Mouse (Mus musculus) myocyte (in vitro differentiated cells): ENCODE data around the gene Npvf. TPM values are rescaled to one million over a fixed set of nuclear protein-coding genes. Genes with fewer than 3 reads are reported as not detected.

ENCODE experiments used
- H3K27me3 ChIP-seq: one replicate; pipeline ENCODE4 v1.6.1; 2011; ENCODE audit not compliant: control insufficient read depth, insufficient read depth, insufficient read length
- H3K36me3 ChIP-seq: one replicate; pipeline ENCODE4 v1.6.1; 2011; ENCODE audit not compliant: control insufficient read depth, insufficient read depth
- H3K4me2 ChIP-seq: one replicate; pipeline ENCODE4 v1.6.1; 2011; ENCODE audit warnings: low read depth, control low read depth
- H3K4me3 ChIP-seq: one replicate; pipeline ENCODE4 v1.5.1; 2011; ENCODE audit warnings: mild to moderate bottlenecking, control low read depth, moderate library complexity
- H3K79me2 ChIP-seq: one replicate; pipeline ENCODE4 v1.6.1; 2011; ENCODE audit not compliant: control insufficient read depth, insufficient read depth
- H3ac ChIP-seq: one replicate; pipeline ENCODE4 v1.6.1; 2011; ENCODE audit not compliant: control insufficient read depth, insufficient read length
- CEBPB ChIP-seq: IDR thresholded peaks from 2 replicates; pipeline ENCODE4 v1.6.1; 2011; ENCODE audit warnings: mild to moderate bottlenecking, moderate library complexity; ENCODE audit not compliant: poor library complexity, insufficient read depth, severe bottlenecking
- E2F4 ChIP-seq: IDR thresholded peaks from one replicate; pipeline ENCODE4 v1.6.1; 2011; ENCODE audit warnings: mild to moderate bottlenecking, control low read depth, moderate library complexity; ENCODE audit not compliant: insufficient read depth
- MAX ChIP-seq: IDR thresholded peaks from one replicate; pipeline ENCODE4 v1.6.1; 2011; ENCODE audit warnings: low read depth, mild to moderate bottlenecking, control low read depth
- MYOD1 ChIP-seq, 3 experiments: IDR thresholded peaks; one replicate each; pipeline ENCODE4 v1.6.1; 2011; ENCODE audit warnings: control low read depth in 2 of 3, low read depth in 2 of 3, mild to moderate bottlenecking in 2 of 3, moderate library complexity in 1 of 3; ENCODE audit not compliant: insufficient read length in 2 of 3, control insufficient read depth in 1 of 3
- MYOG ChIP-seq, 3 experiments: IDR thresholded peaks; one replicate each; pipeline ENCODE4 v1.6.1; 2011; ENCODE audit warnings: control low read depth in 2 of 3, low read depth in 2 of 3, mild to moderate bottlenecking in 2 of 3; ENCODE audit not compliant: insufficient read length in 2 of 3, control insufficient read depth in 1 of 3, insufficient read depth in 1 of 3
- POLR2A ChIP-seq: IDR thresholded peaks from one replicate; pipeline ENCODE4 v1.6.1; 2011; ENCODE audit warnings: low read depth, mild to moderate bottlenecking, control low read depth, moderate library complexity; ENCODE audit not compliant: insufficient read length
- POLR2AphosphoS2 ChIP-seq: IDR thresholded peaks from one replicate; pipeline ENCODE4 v1.6.1; 2011; ENCODE audit warnings: low read depth, control low read depth; ENCODE audit not compliant: insufficient read length
- REST ChIP-seq: IDR thresholded peaks from one replicate; pipeline ENCODE4 v1.6.1; 2011; ENCODE audit warnings: mild to moderate bottlenecking, control low read depth, moderate library complexity; ENCODE audit not compliant: insufficient read depth, insufficient read length
- SRF ChIP-seq: IDR thresholded peaks from one replicate; pipeline ENCODE4 v1.6.1; 2011; ENCODE audit warnings: low read depth; ENCODE audit not compliant: control insufficient read depth, insufficient read length
- TCF12 ChIP-seq: IDR thresholded peaks from one replicate; pipeline ENCODE4 v1.6.1; 2011; ENCODE audit warnings: mild to moderate bottlenecking, control low read depth; ENCODE audit not compliant: poor library complexity, insufficient read depth, severe bottlenecking
- TCF3 ChIP-seq: IDR thresholded peaks from one replicate; pipeline ENCODE4 v1.6.1; 2011; ENCODE audit warnings: low read depth, control low read depth; ENCODE audit not compliant: insufficient read length
- USF1 ChIP-seq: IDR thresholded peaks from one replicate; pipeline ENCODE4 v1.6.1; 2011; ENCODE audit warnings: low read depth, mild to moderate bottlenecking, control low read depth, moderate library complexity
- polyA plus RNA-seq: library from polyadenylated mRNA; unstranded; fragments of >200 nt; fragmentation: generic; extraction: Trizol; gene quantifications from one replicate; pipeline ENCODE4 v1.2.1, GENCODE M21; 2012; ENCODE audit warnings: missing spikeins

The Npvf gene
- polyA plus RNA-seq, 1 experiment = not detected

DNA sequence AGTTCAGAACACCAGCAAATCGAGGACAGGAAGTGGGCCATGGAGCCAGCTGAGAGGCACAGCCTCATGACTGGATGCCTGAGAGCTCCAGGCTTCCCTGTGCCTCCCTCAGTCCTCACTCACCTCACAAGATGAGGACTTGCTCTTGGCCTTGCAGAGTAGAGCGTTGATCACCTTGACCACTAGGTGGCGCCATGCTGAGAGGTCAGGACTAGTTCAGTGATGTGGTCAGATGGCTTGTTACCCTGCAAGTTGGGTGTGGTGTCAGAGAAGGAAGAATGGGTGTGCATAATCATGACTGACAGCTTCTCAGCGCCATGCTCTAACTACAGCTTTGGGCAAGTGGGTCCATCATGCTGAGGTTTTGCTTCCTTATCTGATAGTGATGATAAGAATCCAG, 52.6 kb downstream of the Npvf start:
- Histone ChIP-seq H3K27me3 (peaks cover 19% of the 10 kb centered on the region), H3K4me3 (no peak overlapping the region), H3ac (no peak overlapping the region), H3K36me3 (no peaks in the 10 kb centered on the region), H3K4me2 (no peak overlapping the region), H3K79me2 (no peaks in the 10 kb centered on the region)
- TF ChIP-seq E2F4 = no peak
- no peak for TF ChIP-seq MAX
- TF ChIP-seq TCF3 = no peak
- TF ChIP-seq TCF12 = no peak
- TF ChIP-seq SRF = no peak
- TF ChIP-seq POLR2AphosphoS2 = no peak
- TF ChIP-seq CEBPB = no peak
- TF ChIP-seq MYOG (IDR thresholded peaks at IDR 0.05; ENCODE audit: control insufficient read depth in 1 of 3, insufficient read depth in 1 of 3, insufficient read length in 2 of 3, low read depth in 2 of 3) = no peak
- TF ChIP-seq MYOD1 (IDR thresholded peaks at IDR 0.05; ENCODE audit: control insufficient read depth in 1 of 3, insufficient read length in 2 of 3, low read depth in 2 of 3) = no peak
- TF ChIP-seq POLR2A = no peak
- TF ChIP-seq REST = no peak
- TF ChIP-seq USF1 = no peak

Other genes starting within 250 kb of the Npvf start
- 8.9 TPM for gene Osbpl3, start 198.2 kb downstream of the Npvf start, polyA plus RNA-seq
- gene Cycs, start 87.9 kb downstream of the Npvf start, polyA plus RNA-seq = 51.9 TPM
- 0.01 TPM for gene 4921507P07Rik, start 57.8 kb downstream of the Npvf start, polyA plus RNA-seq